Mouse (Mus musculus): ENCODE results near the gene Gm8246.
"Not testable (repeated sequence)": the region's sequence is repeated elsewhere in the genome, so short reads cannot be mapped to it uniquely, and the experiment has no call there.

Gene Gm8246

GRCm38 (mm10) chr14:5477730-5478129 is at the start of gene Gm8246:
Gene Gm8246 (minus strand): TSS chr14:5477830.
- not testable (repeated sequence) for DNase-seq (ENCODE audit: low spot score)

DNA sequence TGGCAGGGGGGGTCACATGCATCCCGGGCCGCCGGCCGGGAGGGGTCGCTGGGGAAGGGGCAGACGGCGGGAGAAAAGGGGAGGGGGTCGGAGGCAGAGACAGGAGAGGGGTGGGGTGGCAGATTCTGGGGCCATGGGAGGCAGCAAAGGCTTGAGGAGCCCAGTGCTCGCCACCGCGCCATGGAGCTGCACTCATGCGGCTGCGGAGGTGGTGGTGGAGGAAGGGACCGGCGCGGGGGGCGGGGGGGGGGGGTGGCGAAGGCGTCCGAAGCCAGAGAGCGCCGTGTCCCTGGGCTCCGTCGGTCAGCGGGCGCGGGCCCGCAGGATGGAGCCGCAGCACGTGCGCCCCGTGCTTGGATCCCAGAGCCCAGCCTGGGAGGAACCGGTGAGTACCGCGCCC is 23.7 kb upstream of the Gm8246 start, which contains the start of gene Gm3488:
TSS of gene Gm3488 (plus strand) at position 301 of the 400 bp plus-strand sequence.
- DNase-seq (ENCODE audit: low spot score), result not testable (repeated sequence)

- DNase-seq (ENCODE audit: low spot score), result not testable (repeated sequence)
Observed at GRCm38 (mm10) chr14:5483907-5484306, 6.3 kb upstream of the Gm8246 start, which contains the start of gene Gm3187. Gene Gm3187 (plus strand): TSS chr14:5484207.

GRCm38 (mm10) chr14:5460469-5460868 is 17.2 kb downstream of the Gm8246 start:
- DNase-seq (ENCODE audit: low spot score), result not testable (repeated sequence)

GRCm38 (mm10) chr14:5455367-5455766 is 22.3 kb downstream of the Gm8246 start, which contains the start of gene Gm3194:
Gene Gm3194 (minus strand): TSS chr14:5455467.
- not testable (repeated sequence) for DNase-seq (ENCODE audit: low spot score)
